Mouse (Mus musculus): Measurements from ENCODE around the gene Sgtb. TPM values are rescaled to one million over a fixed set of nuclear protein-coding genes. Genes with fewer than 3 reads are reported as not detected.

Gene Sgtb
- total RNA-seq, 2 experiments from 2014 or later, result 70.6 to 71.7 TPM

GRCm38 (mm10) chr13:104171711-104172110 is 62.2 kb downstream of the Sgtb start:
- intact Hi-C loops (cut with DNase I), result no loop called here
- DNase-seq (ENCODE audit: extremely low spot score in 1 of 2, low spot score in 2 of 2), result no peak

- intact Hi-C loops (cut with DNase I), result no loop called here
- DNase-seq (ENCODE audit: extremely low spot score in 1 of 2, low spot score in 2 of 2), result no peak
Measured at GRCm38 (mm10) chr13:104172498-104172897, 63.0 kb downstream of the Sgtb start.

GRCm38 (mm10) chr13:104176874-104177273 is 67.3 kb downstream of the Sgtb start:
- DNase-seq (ENCODE audit: extremely low spot score in 1 of 2, low spot score in 2 of 2), result no peak
- intact Hi-C loops (cut with DNase I), result no loop called here

- peak; percentile 31 to 82 for DNase-seq (ENCODE audit: extremely low spot score in 1 of 2, low spot score in 2 of 2)
- intact Hi-C loops (cut with DNase I), result no loop called here
Measured at GRCm38 (mm10) chr13:104177796-104178649, 68.5 kb downstream of the Sgtb start, which contains the start of gene Trappc13. Gene Trappc13 (minus strand): TSS chr13:104178469.

GRCm38 (mm10) chr13:104178650-104179121 is 69.1 kb downstream of the Sgtb start, which contains the start of gene Trim23:
Gene Trim23 (plus strand): TSS chr13:104178797.
- DNase-seq (ENCODE audit: extremely low spot score in 1 of 2, low spot score in 2 of 2), result peak; percentile 98 to 99
- intact Hi-C loops (cut with DNase I), result no loop called here

- intact Hi-C loops (cut with DNase I), result no loop called here
- DNase-seq (ENCODE audit: extremely low spot score in 1 of 2, low spot score in 2 of 2), result no peak
Measured at GRCm38 (mm10) chr13:104179176-104179888, 69.8 kb downstream of the Sgtb start.

GRCm38 (mm10) chr13:104187357-104187756 is 77.8 kb downstream of the Sgtb start:
- intact Hi-C loops (cut with DNase I), result no loop called here
- DNase-seq (ENCODE audit: extremely low spot score in 1 of 2, low spot score in 2 of 2), result no peak

Other genes with a start within 250 kb of the Sgtb start
- gene Erbin, start 189.2 kb upstream of the Sgtb start, total RNA-seq (2021), result 10 to 100 TPM; 30.4 to 32.8 TPM
- gene Nln, start 127 bp upstream of the Sgtb start, total RNA-seq (2021), result 10 to 100 TPM; 43.7 to 46.3 TPM
- 10 to 100 TPM; 46.4 to 47.0 TPM for gene Trappc13, start 68.7 kb downstream of the Sgtb start, total RNA-seq (2021)
- gene Trim23, start 69.1 kb downstream of the Sgtb start, total RNA-seq (2021), result 10 to 100 TPM; 54.8 to 58.1 TPM
- 1 to 10 TPM; 1.9 to 2.4 TPM for gene Cenpk, start 118.9 kb downstream of the Sgtb start, total RNA-seq (2021)
- 10 to 100 TPM; 11.5 to 11.7 TPM for gene Ppwd1, start 119.1 kb downstream of the Sgtb start, total RNA-seq (2021)
- 1 to 10 TPM; 2.7 to 4.3 TPM for gene Adamts6, start 178.1 kb downstream of the Sgtb start, total RNA-seq (2021)